Mouse (Mus musculus): Measurements from ENCODE around the gene Klhdc4. TPM values are rescaled to one million over a fixed set of nuclear protein-coding genes. Genes with fewer than 3 reads are reported as not detected.

The Klhdc4 gene
- polyA plus RNA-seq, 1 experiment from 2014 or later: 26.8 TPM

GRCm38 (mm10) chr8:121770845-121771752, 58.3 kb downstream of the Klhdc4 start:
- Histone ChIP-seq H3K4me2 (no peak overlapping the region), H3K9ac (no peak overlapping the region), H3K4me3 (no peak overlapping the region), H3K27me3 (replicated peaks) (peaks cover 30% of the 10 kb centered on the region), H3K27ac (replicated peaks) (no peak overlapping the region), H3K36me3 (no peaks in the 10 kb centered on the region), H3K4me1 (no peaks in the 10 kb centered on the region), H3K9me3 (no peaks in the 10 kb centered on the region)
- ATAC-seq (ENCODE audit: extremely low read depth, insufficient number of reproducible peaks, low FRiP score, low TSS enrichment): no peak
- WGBS: 42% methylated on average over 19 of the region's 19 CpGs

GRCm38 (mm10) chr8:121769621-121770020, 59.7 kb downstream of the Klhdc4 start:
- H3K9me3 ChIP-seq: no peaks in the 10 kb centered on the region
- ATAC-seq (ENCODE audit: extremely low read depth, insufficient number of reproducible peaks, low FRiP score, low TSS enrichment): no peak
- no peak overlapping the region for H3K4me2 ChIP-seq
- no peaks in the 10 kb centered on the region for H3K36me3 ChIP-seq
- peaks cover 30% of the 10 kb centered on the region for H3K27me3 ChIP-seq (replicated peaks)
- H3K27ac ChIP-seq (replicated peaks): no peak overlapping the region
- H3K9ac ChIP-seq: no peak overlapping the region
- WGBS: 84% methylated on average over 2 of the region's 2 CpGs
- H3K4me3 ChIP-seq: no peak overlapping the region
- H3K4me1 ChIP-seq: no peaks in the 10 kb centered on the region

DNA sequence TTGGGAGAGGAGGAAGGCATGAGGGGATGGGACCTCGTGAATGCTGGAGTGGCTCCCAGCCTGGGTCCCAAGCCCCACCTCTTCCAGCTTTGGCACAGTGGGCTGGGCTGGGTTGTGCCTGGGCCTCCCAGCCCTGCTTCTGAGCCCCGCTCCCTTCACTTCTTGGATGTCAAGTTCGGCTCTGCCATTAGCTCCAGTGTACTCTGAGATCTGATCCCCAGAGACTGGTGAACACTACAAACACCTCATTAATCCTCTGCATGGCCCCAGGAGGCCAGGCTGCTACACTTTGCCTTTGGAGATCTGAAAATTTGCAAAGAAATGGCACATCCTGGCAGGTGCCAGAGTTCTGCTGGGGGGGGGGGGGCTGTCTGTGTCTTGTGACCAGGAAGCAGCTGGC, 60.3 kb downstream of the Klhdc4 start:
- peaks cover 30% of the 10 kb centered on the region for H3K27me3 ChIP-seq (replicated peaks)
- no peak overlapping the region for H3K4me3 ChIP-seq
- no peak overlapping the region for H3K27ac ChIP-seq (replicated peaks)
- ATAC-seq (ENCODE audit: extremely low read depth, insufficient number of reproducible peaks, low FRiP score, low TSS enrichment): no peak
- no peak overlapping the region for H3K9ac ChIP-seq
- 39% methylated on average over 3 of the region's 3 CpGs for WGBS
- no peaks in the 10 kb centered on the region for H3K36me3 ChIP-seq
- H3K9me3 ChIP-seq: no peaks in the 10 kb centered on the region
- no peak overlapping the region for H3K4me2 ChIP-seq
- H3K4me1 ChIP-seq: no peaks in the 10 kb centered on the region

GRCm38 (mm10) chr8:121765594-121766138, 63.7 kb downstream of the Klhdc4 start:
- Histone ChIP-seq H3K4me1 (no peaks in the 10 kb centered on the region), H3K4me3 (no peak overlapping the region), H3K27ac (replicated peaks) (no peak overlapping the region), H3K9me3 (no peaks in the 10 kb centered on the region), H3K4me2 (no peak overlapping the region), H3K36me3 (no peaks in the 10 kb centered on the region), H3K9ac (no peak overlapping the region), H3K27me3 (replicated peaks) (peaks cover 19% of the 10 kb centered on the region)
- 65% methylated on average over 7 of the region's 7 CpGs for WGBS
- ATAC-seq (ENCODE audit: extremely low read depth, insufficient number of reproducible peaks, low FRiP score, low TSS enrichment): no peak

DNA sequence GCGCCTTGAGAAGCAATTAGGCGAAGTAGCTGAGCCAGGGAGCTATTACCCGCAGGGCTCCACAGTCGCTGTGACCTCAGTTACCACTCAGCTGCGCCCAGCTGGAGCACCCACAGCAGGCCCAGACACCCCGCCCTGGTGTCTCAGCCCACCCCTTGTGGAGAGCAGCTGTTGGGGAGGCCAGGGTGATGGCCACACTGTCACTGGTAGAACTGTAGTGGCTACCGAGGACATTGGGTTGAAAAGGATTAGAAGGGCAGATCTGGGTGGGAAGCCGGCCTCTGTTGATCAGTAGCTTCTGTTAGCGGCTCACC, 65.7 kb downstream of the Klhdc4 start:
- no peaks in the 10 kb centered on the region for H3K36me3 ChIP-seq
- no peak overlapping the region for H3K9ac ChIP-seq
- H3K4me2 ChIP-seq: no peak overlapping the region
- H3K27me3 ChIP-seq (replicated peaks): peaks cover 34% of the 10 kb centered on the region
- H3K27ac ChIP-seq (replicated peaks): no peak overlapping the region
- 52% methylated on average over 9 of the region's 9 CpGs for WGBS
- H3K4me3 ChIP-seq: no peak overlapping the region
- H3K9me3 ChIP-seq: no peaks in the 10 kb centered on the region
- no peak for ATAC-seq (ENCODE audit: extremely low read depth, insufficient number of reproducible peaks, low FRiP score, low TSS enrichment)
- H3K4me1 ChIP-seq: no peaks in the 10 kb centered on the region

- no peaks in the 10 kb centered on the region for H3K36me3 ChIP-seq
- peaks cover 37% of the 10 kb centered on the region for H3K27me3 ChIP-seq (replicated peaks)
- H3K9ac ChIP-seq: no peak overlapping the region
- H3K4me3 ChIP-seq: no peak overlapping the region
- no peak overlapping the region for H3K27ac ChIP-seq (replicated peaks)
- H3K9me3 ChIP-seq: no peaks in the 10 kb centered on the region
- ATAC-seq (ENCODE audit: extremely low read depth, insufficient number of reproducible peaks, low FRiP score, low TSS enrichment): no peak
- WGBS: 48% methylated on average over 7 of the region's 7 CpGs
- H3K4me2 ChIP-seq: no peak overlapping the region
- H3K4me1 ChIP-seq: no peaks in the 10 kb centered on the region
These were observed 66.2 kb downstream of the Klhdc4 start for GRCm38 (mm10) chr8:121762999-121763699.

- no peak overlapping the region for H3K9ac ChIP-seq
- no peak for ATAC-seq (ENCODE audit: extremely low read depth, insufficient number of reproducible peaks, low FRiP score, low TSS enrichment)
- 23% methylated on average over 10 of the region's 10 CpGs for WGBS
- no peak overlapping the region for H3K4me2 ChIP-seq
- peaks cover 33% of the 10 kb centered on the region for H3K27me3 ChIP-seq (replicated peaks)
- no peak overlapping the region for H3K27ac ChIP-seq (replicated peaks)
- H3K36me3 ChIP-seq: no peaks in the 10 kb centered on the region
- H3K4me3 ChIP-seq: no peak overlapping the region
- H3K4me1 ChIP-seq: no peaks in the 10 kb centered on the region
- H3K9me3 ChIP-seq: no peaks in the 10 kb centered on the region
These were observed 67.9 kb downstream of the Klhdc4 start for GRCm38 (mm10) chr8:121761480-121761879.

DNA sequence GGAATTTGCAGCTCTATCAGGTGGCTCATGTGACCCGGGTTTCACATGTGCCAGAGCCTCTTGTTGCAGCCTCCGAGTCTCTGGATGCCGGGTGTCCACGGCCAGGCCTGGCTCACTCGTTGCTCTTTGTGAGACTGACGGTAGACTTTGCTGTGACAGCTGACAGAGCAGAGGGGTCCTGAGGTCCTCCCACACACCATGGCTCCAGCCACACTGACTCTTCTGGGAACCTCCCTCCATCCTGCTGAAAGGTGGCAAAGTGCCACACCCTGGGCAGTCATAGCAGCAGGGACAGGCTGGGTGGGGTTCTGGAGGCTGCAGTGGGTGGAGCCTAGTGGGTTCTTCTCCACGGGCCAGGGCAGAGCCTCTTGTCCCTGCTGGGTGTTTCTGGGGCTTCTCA, 68.9 kb downstream of the Klhdc4 start:
- Histone ChIP-seq H3K4me1 (no peaks in the 10 kb centered on the region), H3K9ac (no peak overlapping the region), H3K9me3 (no peaks in the 10 kb centered on the region), H3K4me2 (no peak overlapping the region), H3K36me3 (no peaks in the 10 kb centered on the region), H3K27ac (replicated peaks) (no peak overlapping the region), H3K27me3 (replicated peaks) (peaks cover 40% of the 10 kb centered on the region), H3K4me3 (no peak overlapping the region)
- no peak for ATAC-seq (ENCODE audit: extremely low read depth, insufficient number of reproducible peaks, low FRiP score, low TSS enrichment)
- WGBS: 61% methylated on average over 7 of the region's 7 CpGs

- Histone ChIP-seq H3K9ac (no peak overlapping the region), H3K27me3 (replicated peaks) (peaks cover 57% of the 10 kb centered on the region), H3K4me1 (no peaks in the 10 kb centered on the region), H3K4me3 (no peak overlapping the region), H3K27ac (replicated peaks) (no peak overlapping the region), H3K4me2 (no peak overlapping the region), H3K9me3 (no peaks in the 10 kb centered on the region), H3K36me3 (no peaks in the 10 kb centered on the region)
- WGBS: 46% methylated on average over 12 of the region's 12 CpGs
- ATAC-seq (ENCODE audit: extremely low read depth, insufficient number of reproducible peaks, low FRiP score, low TSS enrichment): no peak
These were observed 70.9 kb downstream of the Klhdc4 start for GRCm38 (mm10) chr8:121758470-121758869.

DNA sequence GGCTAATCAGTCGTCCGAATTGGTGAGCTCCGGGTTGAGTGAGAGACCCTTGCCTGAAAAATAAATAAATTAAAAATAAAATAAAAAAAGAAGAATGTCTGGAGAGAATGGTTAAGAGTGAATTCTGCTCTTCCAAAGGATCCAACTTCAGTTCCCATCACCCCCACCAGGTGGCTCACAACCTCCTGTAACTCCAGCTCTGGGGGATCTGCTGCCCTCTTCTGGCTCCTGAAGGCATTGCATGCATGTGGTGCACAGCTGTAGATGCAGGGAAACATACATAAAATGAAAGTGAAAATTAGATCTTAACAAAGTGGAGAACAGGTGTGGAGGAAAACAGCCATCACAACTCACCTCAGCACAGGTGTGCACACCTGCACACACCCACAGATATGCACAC, 78.0 kb downstream of the Klhdc4 start:
- WGBS: 16% methylated on average over 3 of the region's 3 CpGs
- no peak for ATAC-seq (ENCODE audit: extremely low read depth, insufficient number of reproducible peaks, low FRiP score, low TSS enrichment)
- H3K4me3 ChIP-seq: no peak overlapping the region
- peaks cover 75% of the 10 kb centered on the region for H3K27me3 ChIP-seq (replicated peaks)
- H3K36me3 ChIP-seq: no peaks in the 10 kb centered on the region
- H3K9ac ChIP-seq: no peak overlapping the region
- H3K9me3 ChIP-seq: peaks cover 11% of the 10 kb centered on the region
- H3K4me2 ChIP-seq: no peak overlapping the region
- no peaks in the 10 kb centered on the region for H3K4me1 ChIP-seq
- no peak overlapping the region for H3K27ac ChIP-seq (replicated peaks)

DNA sequence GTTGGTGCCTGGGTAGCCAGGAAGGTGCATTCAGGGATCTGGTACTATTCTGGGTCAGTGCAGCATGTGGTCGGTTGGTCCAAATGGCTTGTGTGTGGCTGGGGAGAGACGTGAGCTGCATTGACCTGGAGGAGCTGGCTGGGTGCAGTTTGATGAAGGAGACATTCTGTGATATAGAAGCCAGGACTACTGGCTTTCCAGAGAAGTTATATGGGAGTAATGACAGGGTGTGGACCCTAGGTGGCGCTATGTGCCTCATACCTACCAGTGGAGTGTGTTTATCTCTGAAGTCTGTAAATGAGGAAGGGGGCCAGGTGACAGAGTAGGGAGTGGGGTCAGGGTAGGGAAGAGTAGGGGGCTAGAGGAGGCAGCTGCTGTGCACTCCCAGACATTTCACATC, 78.9 kb downstream of the Klhdc4 start:
- no peaks in the 10 kb centered on the region for H3K36me3 ChIP-seq
- H3K4me3 ChIP-seq: no peak overlapping the region
- H3K27ac ChIP-seq (replicated peaks): no peak overlapping the region
- ATAC-seq (ENCODE audit: extremely low read depth, insufficient number of reproducible peaks, low FRiP score, low TSS enrichment): no peak
- H3K9ac ChIP-seq: no peak overlapping the region
- H3K27me3 ChIP-seq (replicated peaks): peaks cover 72% of the 10 kb centered on the region
- H3K9me3 ChIP-seq: peaks cover 11% of the 10 kb centered on the region
- no peaks in the 10 kb centered on the region for H3K4me1 ChIP-seq
- H3K4me2 ChIP-seq: no peak overlapping the region
- 33% methylated on average over 3 of the region's 3 CpGs for WGBS
